Mouse (Mus musculus) liver, embryonic 14.5 days (tissue): ENCODE data around the gene Armc2.
A peak's percentile ranks its signal among the peaks of the same experiment; 100 is the strongest.

Source experiments
- CTCF ChIP-seq: IDR thresholded peaks from 2 replicates; pipeline ENCODE4 v1.5.1; 2016; ENCODE audit warnings: antibody characterized with exemption, low read depth, control low read depth
- EP300 ChIP-seq: IDR thresholded peaks from 2 replicates; pipeline ENCODE4 v1.6.1; 2016; ENCODE audit warnings: antibody characterized with exemption, low read depth

DNA sequence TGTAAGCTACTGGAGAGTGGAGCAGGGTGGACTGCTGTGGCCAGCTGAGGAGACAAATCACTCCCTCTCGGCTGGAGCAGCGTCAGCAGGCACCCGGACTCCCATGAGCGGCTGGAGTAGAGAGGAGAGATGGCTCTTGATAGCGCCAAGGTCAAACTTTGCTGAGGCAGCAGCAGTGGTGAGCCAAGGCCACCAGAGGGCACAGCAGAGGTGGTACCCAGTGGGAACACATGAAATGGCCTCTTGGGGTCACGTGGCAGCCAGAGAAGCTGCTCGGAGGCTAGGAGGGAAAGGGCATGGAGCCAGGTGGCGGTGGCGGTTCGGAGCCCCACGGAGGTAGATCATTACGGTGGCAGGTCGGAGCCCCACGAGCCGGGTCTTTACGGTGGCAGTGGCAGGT is 12.8 kb upstream of the Armc2 start:
- TF ChIP-seq CTCF (peak; percentile 97), EP300 (no peak)
